Mouse (Mus musculus) A20 (cell line): ENCODE results near the gene Tnni1.

Experiments used
- DNase-seq: peaks from one replicate; pipeline ENCODE4 v3.0.0-alpha.2; 2011; ENCODE audit warnings: low read depth, low spot score

Tnni1 gene

GRCm38 (mm10) chr1:135840675-135841395 is 61.6 kb downstream of the Tnni1 start:
- DNase-seq = no peak

DNA sequence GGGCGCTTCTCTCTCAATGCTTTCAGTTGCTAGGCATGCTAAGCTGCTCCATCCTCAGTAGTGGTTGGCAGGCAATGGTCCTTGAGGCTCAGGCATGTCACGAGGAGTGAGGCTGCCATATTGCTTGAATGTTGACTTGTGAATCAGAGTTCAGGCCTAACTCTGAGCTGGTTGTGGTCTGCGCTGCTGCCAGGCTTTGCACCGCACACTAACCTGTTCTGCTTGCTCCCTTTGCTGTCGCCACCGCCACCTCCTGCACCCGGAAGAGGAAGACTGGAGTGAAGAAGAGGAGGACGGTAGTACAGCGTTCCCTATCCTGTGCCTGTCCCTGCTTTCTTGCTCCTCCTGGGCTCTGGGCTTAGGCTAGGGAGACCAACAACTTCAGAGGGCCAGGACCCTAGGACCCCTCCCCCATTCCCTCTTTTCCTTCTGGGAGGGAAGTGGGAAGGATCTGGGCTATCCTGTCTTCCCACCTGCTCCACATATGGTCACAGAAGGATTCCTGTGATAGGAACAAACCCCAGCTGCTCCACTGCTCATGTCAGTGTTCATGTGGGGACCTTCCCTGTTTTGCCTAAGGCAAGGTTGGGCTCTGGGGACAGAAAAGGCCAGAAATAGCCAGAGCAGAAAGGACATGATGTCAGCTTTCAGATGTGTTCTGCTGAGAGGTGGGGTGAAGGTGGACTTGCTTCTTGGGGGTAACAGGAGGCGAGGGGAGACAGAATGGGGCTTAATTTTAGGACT is 64.5 kb downstream of the Tnni1 start:
- DNase-seq = peak; percentile 7

DNA sequence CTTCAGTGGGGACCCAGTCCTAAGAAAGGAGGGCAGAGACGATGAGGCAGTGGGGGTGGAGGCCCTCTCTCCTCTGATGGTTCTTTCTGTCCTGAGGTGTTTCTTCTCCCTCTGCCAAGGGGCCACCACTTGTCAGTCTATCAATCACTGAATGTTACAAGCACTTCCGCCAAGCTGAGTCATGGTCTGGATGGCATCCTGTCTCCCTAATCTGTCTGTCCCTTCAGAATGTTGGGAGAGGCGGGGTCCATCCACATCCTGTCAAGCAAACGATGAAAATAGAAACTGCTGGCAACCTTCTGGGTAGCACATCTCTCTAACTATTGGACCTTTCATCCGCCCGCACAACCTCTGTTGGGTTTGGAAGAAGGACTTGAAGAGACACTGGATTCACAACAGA is 65.2 kb downstream of the Tnni1 start:
- DNase-seq = no peak

DNA sequence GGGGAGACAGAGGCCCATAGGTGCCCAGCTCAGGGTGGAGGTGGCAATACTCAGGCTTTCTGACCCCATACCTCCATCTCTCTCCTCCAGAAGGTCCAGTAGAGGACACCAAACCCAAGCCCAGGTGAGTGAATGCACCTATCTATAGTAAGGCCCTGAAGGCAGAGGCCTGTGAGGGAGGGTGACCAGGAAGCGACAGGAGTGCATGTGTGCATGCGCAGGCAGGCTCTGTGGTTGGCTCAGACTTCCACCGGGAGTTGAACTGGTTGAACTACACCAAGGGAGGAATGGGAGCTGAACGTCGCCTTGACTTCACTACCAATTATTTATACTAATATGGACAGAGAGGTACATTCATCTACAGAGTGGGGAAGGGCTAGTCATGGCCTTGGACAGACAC is 67.4 kb downstream of the Tnni1 start:
- no peak for DNase-seq

DNA sequence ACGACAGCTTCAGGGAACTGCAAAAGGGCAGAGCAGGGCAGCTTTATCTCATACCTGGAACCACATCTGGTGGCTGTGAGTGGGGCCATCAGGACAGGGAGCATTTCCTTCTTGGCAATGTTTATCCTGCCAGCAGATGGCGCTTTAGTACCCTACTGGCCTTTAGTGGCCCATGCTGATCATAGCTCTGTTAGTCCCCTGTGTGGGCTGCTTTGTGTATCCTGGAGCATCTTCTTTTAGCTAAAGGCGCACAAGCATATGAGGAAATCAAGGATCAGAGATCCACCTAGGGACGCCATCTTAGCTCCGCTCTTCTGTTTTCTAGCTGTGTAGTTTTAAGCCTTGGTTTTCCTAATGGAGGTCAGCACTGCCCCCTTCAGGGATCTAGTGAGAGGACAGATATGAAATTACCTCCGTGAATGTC is 67.9 kb downstream of the Tnni1 start:
- peak; percentile 75 for DNase-seq

DNA sequence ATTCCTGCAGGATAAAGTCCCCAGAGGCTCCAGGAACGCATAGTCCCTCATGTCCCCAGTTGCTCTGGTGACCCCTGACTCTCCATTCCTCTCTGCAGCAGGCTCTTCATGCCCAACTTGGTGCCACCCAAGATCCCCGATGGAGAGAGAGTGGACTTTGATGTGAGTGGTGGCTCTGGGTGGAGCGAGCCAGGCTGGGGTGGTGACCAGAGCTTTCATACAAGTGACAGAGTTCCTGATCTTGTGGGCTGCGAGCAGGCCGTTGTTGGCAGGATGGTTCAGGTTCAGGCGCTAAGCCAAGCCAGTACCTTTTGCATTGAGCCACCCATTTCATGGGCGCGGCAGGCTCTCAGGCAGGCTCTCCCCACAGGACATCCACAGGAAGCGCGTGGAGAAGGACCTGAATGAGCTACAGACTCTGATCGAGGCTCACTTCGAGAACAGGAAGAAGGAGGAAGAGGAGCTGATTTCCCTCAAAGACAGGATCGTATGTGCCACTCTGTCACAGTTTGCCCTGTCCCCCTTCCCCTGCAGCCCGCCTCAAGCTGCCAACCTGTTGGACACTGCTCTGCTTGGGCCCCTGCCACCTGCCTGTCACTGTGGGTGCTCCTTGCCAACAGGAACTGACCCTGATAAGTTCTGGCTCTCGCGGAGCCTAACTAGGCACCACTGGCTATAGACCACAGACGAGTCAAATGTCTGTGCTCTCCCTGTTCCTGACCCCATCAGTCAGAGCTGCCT is 68.5 kb downstream of the Tnni1 start:
- no peak for DNase-seq

- DNase-seq = peak; percentile 32
Observed at GRCm38 (mm10) chr1:135850722-135851512, 71.7 kb downstream of the Tnni1 start.

DNA sequence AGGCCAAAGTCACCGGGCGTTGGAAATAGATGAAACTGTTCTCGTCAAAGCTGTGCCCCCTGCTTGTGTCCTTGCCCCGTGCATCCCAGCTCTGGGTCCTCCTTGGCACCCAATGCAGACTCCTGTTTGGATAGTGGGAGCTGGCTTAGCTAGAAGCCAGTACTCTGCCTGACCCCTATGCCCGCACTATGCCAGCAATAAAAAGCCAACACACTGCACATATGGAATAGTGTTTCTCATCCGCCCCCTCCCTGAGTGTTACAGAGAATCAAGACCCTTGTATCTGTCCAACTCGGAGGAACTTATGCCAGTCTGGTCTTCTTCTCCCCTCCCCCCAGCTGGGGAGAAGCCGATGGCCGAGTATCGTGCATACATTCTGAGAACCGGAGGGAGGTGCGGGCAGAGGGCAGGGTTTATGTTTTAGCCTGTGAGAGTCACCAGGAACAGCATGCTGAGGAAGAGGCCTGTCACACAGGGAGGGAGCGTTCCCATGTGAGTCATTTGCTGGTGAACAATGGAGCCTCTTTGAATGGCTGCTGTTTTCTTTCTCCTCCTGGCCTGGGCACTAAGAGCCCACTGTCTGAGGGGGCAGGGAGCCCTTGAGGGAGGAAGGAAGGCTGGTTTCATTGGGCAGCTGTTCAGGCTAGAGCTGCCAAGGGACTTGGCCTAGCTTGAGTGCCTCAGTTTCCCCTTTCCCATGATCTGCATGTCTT is 73.0 kb downstream of the Tnni1 start:
- DNase-seq = no peak

GRCm38 (mm10) chr1:135853200-135853599 is 74.0 kb downstream of the Tnni1 start:
- no peak for DNase-seq

GRCm38 (mm10) chr1:135854591-135855343 is 75.5 kb downstream of the Tnni1 start:
- no peak for DNase-seq

DNA sequence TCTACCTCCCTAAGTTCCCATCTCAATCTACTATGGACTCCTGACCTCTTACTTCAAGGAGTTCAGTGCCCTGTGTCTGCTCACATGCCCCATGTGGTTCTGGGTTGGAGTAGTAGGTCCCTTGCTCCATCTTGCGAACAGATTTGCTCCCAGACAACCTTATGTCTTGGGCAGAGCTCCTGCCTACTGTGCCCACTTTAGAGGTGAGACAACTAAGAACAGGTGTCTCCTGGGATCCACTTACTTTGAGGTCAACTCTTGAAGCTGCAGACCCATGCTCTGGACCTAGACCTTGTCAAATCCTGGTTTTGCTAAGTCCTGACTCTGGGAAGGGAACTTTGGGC is 76.1 kb downstream of the Tnni1 start:
- no peak for DNase-seq

- no peak for DNase-seq
Observed at GRCm38 (mm10) chr1:135856070-135856469, 76.8 kb downstream of the Tnni1 start.

GRCm38 (mm10) chr1:135857137-135857775 is 78.0 kb downstream of the Tnni1 start:
- no peak for DNase-seq

DNA sequence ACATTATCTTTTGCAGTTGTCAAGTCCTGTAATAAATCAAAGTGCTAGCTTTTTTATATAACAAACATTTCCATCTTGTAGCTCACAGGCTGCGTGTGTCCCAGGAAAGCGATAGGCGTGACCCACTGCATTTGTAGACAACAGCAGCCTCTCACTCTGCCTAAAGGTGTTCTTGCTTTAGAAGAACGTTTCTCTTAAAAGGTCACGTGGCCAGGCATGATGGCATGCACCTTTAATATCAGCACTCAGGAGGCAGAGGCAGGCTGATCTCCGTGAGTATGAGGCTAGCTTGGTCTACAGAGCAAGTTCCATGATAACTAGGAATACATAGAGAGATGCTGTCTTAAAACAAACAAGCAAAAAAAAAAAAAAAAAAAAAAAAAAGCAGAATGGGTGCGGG is 79.3 kb downstream of the Tnni1 start:
- no peak for DNase-seq
